Comparison of ENCODE assay signal across 11 mouse cellular contexts in genomic region chr5:28269469-28269991, GRCm38 (mm10). TPM values are rescaled to one million over a fixed set of nuclear protein-coding genes. Genes with fewer than 3 reads are reported as not detected.
A peak's percentile ranks its signal among the peaks of the same experiment; 100 is the strongest.
DNase-seq lines count a peak whose midpoint lies in the region; ATAC-seq lines count a peak whose summit lies in the region.
"Had no signal": no experiment of that assay in that cellular context is flagged by ENCODE, and none has a peak within 500 bp of the region (broad histone marks: within the 10 kb centered on the region; RNA-seq: fewer than 3 reads in every experiment).

No protein-coding gene starts in this region.

- H3K4me3 ChIP-seq in liver, embryonic 12.5 days, result no peak overlapping the region
- H3K4me3 ChIP-seq in kidney, embryonic 15.5 days (replicated peaks), result no peak overlapping the region
- H3K4me3 ChIP-seq: embryonic facial prominence, embryonic 15.5 days had no signal

- DNase-seq in adipocyte (ENCODE audit: low spot score), result peak; percentile 3
- DNase-seq in thymus, postnatal 10 days (ENCODE audit: low spot score in 2 of 2), result peak; percentile 9 to 11
- DNase-seq in gastrocnemius, postnatal 10 days, result no peak
- DNase-seq in kidney, adult 18-20 months, result no peak
- DNase-seq: kidney, adult 9 months; midbrain, embryonic 14.5 days had no signal

- H3K27ac ChIP-seq in liver, embryonic 12.5 days, result no peak overlapping the region
- H3K27ac ChIP-seq in kidney, embryonic 15.5 days, result no peak overlapping the region
- H3K27ac ChIP-seq: embryonic facial prominence, embryonic 15.5 days had no signal

- peak overlapping the region; percentile 48 for H3K4me2 ChIP-seq in liver, embryonic 12.5 days
- no peak overlapping the region for H3K4me2 ChIP-seq in kidney, embryonic 15.5 days
- H3K4me2 ChIP-seq: embryonic facial prominence, embryonic 15.5 days had no signal

- no peak overlapping the region for H3K9ac ChIP-seq in liver, embryonic 12.5 days
- H3K9ac ChIP-seq in kidney, embryonic 15.5 days, result no peak overlapping the region
- H3K9ac ChIP-seq: embryonic facial prominence, embryonic 15.5 days had no signal

- no peaks in the 10 kb centered on the region for H3K36me3 ChIP-seq in liver, embryonic 12.5 days
- no peaks in the 10 kb centered on the region for H3K36me3 ChIP-seq in kidney, embryonic 15.5 days
- H3K36me3 ChIP-seq: embryonic facial prominence, embryonic 15.5 days had no signal

- no peaks in the 10 kb centered on the region for H3K27me3 ChIP-seq in liver, embryonic 12.5 days (replicated peaks)
- no peaks in the 10 kb centered on the region for H3K27me3 ChIP-seq in kidney, embryonic 15.5 days
- H3K27me3 ChIP-seq: embryonic facial prominence, embryonic 15.5 days had no signal

- H3K4me1 ChIP-seq in liver, embryonic 12.5 days, result peaks cover 23% of the 10 kb centered on the region
- H3K4me1 ChIP-seq in kidney, embryonic 15.5 days, result no peaks in the 10 kb centered on the region
- H3K4me1 ChIP-seq: embryonic facial prominence, embryonic 15.5 days had no signal

- peak; percentile 94 for ATAC-seq in liver, embryonic 12.5 days
- peak; percentile 87 for ATAC-seq in megakaryocyte progenitor cell, adult 5-6 weeks (replicated peaks; ENCODE audit: poor library complexity)
- ATAC-seq in kidney, embryonic 15.5 days (replicated peaks; ENCODE audit: low FRiP score), result no peak

- H3K9me3 ChIP-seq in liver, embryonic 12.5 days (replicated peaks), result no peaks in the 10 kb centered on the region
- no peaks in the 10 kb centered on the region for H3K9me3 ChIP-seq in kidney, embryonic 15.5 days (replicated peaks)
- H3K9me3 ChIP-seq: embryonic facial prominence, embryonic 15.5 days had no signal

- WGBS in liver, embryonic 12.5 days (ENCODE audit: insufficient replicate concordance), result 9% methylated on average over 6 of the region's 6 CpGs
- WGBS in kidney, embryonic 15.5 days, result 50% methylated on average over 6 of the region's 6 CpGs

RNA-seq across cellular contexts. Expression of gene Cnpy1, which starts 23.9 kb away (rescaled TPM):
- polyA plus RNA-seq in liver, embryonic 12.5 days (2016; fragmentation: Nextera tagmentation; extraction: Ambion mirVana), result not detected in 2 replicates
- not detected in 2 replicates for total RNA-seq in megakaryocyte progenitor cell, adult 5-6 weeks (2015)
- not detected in 2 replicates for total RNA-seq in megakaryocyte progenitor cell, adult 5-6 weeks (2017)
- 0.16 and 0.17 TPM in 2 replicates for polyA plus RNA-seq in kidney, embryonic 15.5 days (2015; fragmentation: Nextera tagmentation; extraction: Ambion mirVana)
- total RNA-seq in gastrocnemius, postnatal 10 days (2021), result not detected
- total RNA-seq: adrenal gland, adult 18-20 months had no signal

RNA-seq across cellular contexts. Expression of gene Rbm33, which starts 47.4 kb away (rescaled TPM):
- 10.7 and 11.7 TPM in 2 replicates for polyA plus RNA-seq in liver, embryonic 12.5 days (2016; fragmentation: Nextera tagmentation; extraction: Ambion mirVana)
- 30.7 and 35.4 TPM in 2 replicates for total RNA-seq in megakaryocyte progenitor cell, adult 5-6 weeks (2015)
- 35.4 and 54.0 TPM in 2 replicates for total RNA-seq in megakaryocyte progenitor cell, adult 5-6 weeks (2017)
- polyA plus RNA-seq in kidney, embryonic 15.5 days (2015; fragmentation: Nextera tagmentation; extraction: Ambion mirVana), result 10.8 and 11.4 TPM in 2 replicates
- total RNA-seq in gastrocnemius, postnatal 10 days (2021), result 10 to 100 TPM; 31.7 to 37.0 TPM

Comparison
In these comparisons a context has a peak if more than half of its experiments do, and no peak if none do; other contexts are left out.
1. DNase-seq: peak in adipocyte (single experiment) and thymus, postnatal 10 days (2 of 2); none in gastrocnemius, postnatal 10 days (single experiment) and kidney, adult 18-20 months (single experiment).